Mouse (Mus musculus) kidney, postnatal 0 days (tissue): ENCODE data around the gene Cipc. TPM values are rescaled to one million over a fixed set of nuclear protein-coding genes. Genes with fewer than 3 reads are reported as not detected.

ENCODE experiments used
- ATAC-seq: fragments of 200-750 bp; cut with Nextera tagmentation; replicated peaks from 2 replicates; pipeline ENCODE4 v1.8.0; 2017; ENCODE audit warnings: low read depth, moderate number of reproducible peaks, moderate TSS enrichment, moderate library complexity; ENCODE audit not compliant: low FRiP score
- DNase-seq: peaks from one replicate; pipeline ENCODE4 v3.0.0-alpha.2; 2016; ENCODE audit warnings: low spot score
- H3K27ac ChIP-seq: fragments of 300-500 bp; sonication (generic); 2 replicates; pipeline ENCODE4 v1.5.1; 2014; ENCODE audit warnings: mild to moderate bottlenecking
- H3K27me3 ChIP-seq: fragments of 300-500 bp; sonication (generic); 2 replicates; pipeline ENCODE4 v1.6.1; 2014; ENCODE audit warnings: low read length, mixed read lengths; ENCODE audit not compliant: insufficient read depth
- H3K36me3 ChIP-seq: fragments of 300-500 bp; sonication (generic); 2 replicates; pipeline ENCODE4 v1.6.1; 2014; ENCODE audit warnings: low read length, mixed read lengths; ENCODE audit not compliant: insufficient read depth
- H3K4me1 ChIP-seq: fragments of 300-500 bp; sonication (generic); replicated peaks from 2 replicates; pipeline ENCODE4 v1.6.1; 2014; ENCODE audit warnings: antibody characterized with exemption, low read length, mixed read lengths; ENCODE audit not compliant: insufficient read depth
- H3K4me2 ChIP-seq: fragments of 300-500 bp; sonication (generic); 2 replicates; pipeline ENCODE4 v1.6.1; 2014; ENCODE audit warnings: mild to moderate bottlenecking, low read length, moderate library complexity, mixed read lengths
- H3K4me3 ChIP-seq: fragments of 300-500 bp; sonication (generic); replicated peaks from 2 replicates; pipeline ENCODE4 v1.5.1; 2014; ENCODE audit warnings: low read depth, low read length
- H3K9ac ChIP-seq: fragments of 300-500 bp; sonication (generic); 2 replicates; pipeline ENCODE4 v1.6.1; 2014; ENCODE audit warnings: low read depth, low read length
- H3K9me3 ChIP-seq: fragments of 300-500 bp; sonication (generic); replicated peaks from 2 replicates; pipeline ENCODE4 v1.6.1; 2016; ENCODE audit warnings: low read length, inconsistent platforms, mixed read lengths
- CTCF ChIP-seq: IDR thresholded peaks from 2 replicates; pipeline ENCODE4 v1.5.1; 2016; ENCODE audit warnings: antibody characterized with exemption, low read depth, mild to moderate bottlenecking, moderate library complexity
- WGBS: fragments of 180-500 bp; shearing (Covaris S2); extraction: QIAGEN DNeasy Blood & Tissue Kit; methylation state at CpG from one replicate; pipeline ENCODE4 v1.1.7; 2014; 5-methylcytosine and 5-hydroxymethylcytosine counted together
- polyA plus RNA-seq: library from polyadenylated mRNA; unstranded; fragments of >200 nt; fragmentation: Nextera tagmentation; extraction: Ambion mirVana; gene quantifications from 2 replicates; pipeline ENCODE4 v1.2.1, GENCODE M21; 2015

Gene Cipc
- polyA plus RNA-seq, 1 experiment from 2014 or later: 14.8 TPM

- no peaks in the 10 kb centered on the region for H3K36me3 ChIP-seq
- H3K4me2 ChIP-seq: no peak overlapping the region
- H3K4me1 ChIP-seq: no peaks in the 10 kb centered on the region
- no peak overlapping the region for H3K4me3 ChIP-seq
- no peak for DNase-seq
- ATAC-seq: no peak
- H3K27me3 ChIP-seq: no peaks in the 10 kb centered on the region
- H3K27ac ChIP-seq: no peak overlapping the region
- 78% methylated on average over 6 of the region's 6 CpGs for WGBS
- no peaks in the 10 kb centered on the region for H3K9me3 ChIP-seq
- TF ChIP-seq CTCF: no peak
- H3K9ac ChIP-seq: no peak overlapping the region
Observed at GRCm38 (mm10) chr12:86930934-86931729, 15.7 kb upstream of the Cipc start.

- ATAC-seq: no peak
- H3K4me1 ChIP-seq: no peaks in the 10 kb centered on the region
- 14% methylated on average over 7 of the region's 7 CpGs for WGBS
- H3K9me3 ChIP-seq: no peaks in the 10 kb centered on the region
- H3K4me3 ChIP-seq: no peak overlapping the region
- no peak overlapping the region for H3K27ac ChIP-seq
- H3K36me3 ChIP-seq: no peaks in the 10 kb centered on the region
- peak; percentile 56 for DNase-seq
- no peak overlapping the region for H3K4me2 ChIP-seq
- H3K27me3 ChIP-seq: no peaks in the 10 kb centered on the region
- TF ChIP-seq CTCF: no peak
- no peak overlapping the region for H3K9ac ChIP-seq
Observed at GRCm38 (mm10) chr12:86931919-86932574, 14.8 kb upstream of the Cipc start.

DNA sequence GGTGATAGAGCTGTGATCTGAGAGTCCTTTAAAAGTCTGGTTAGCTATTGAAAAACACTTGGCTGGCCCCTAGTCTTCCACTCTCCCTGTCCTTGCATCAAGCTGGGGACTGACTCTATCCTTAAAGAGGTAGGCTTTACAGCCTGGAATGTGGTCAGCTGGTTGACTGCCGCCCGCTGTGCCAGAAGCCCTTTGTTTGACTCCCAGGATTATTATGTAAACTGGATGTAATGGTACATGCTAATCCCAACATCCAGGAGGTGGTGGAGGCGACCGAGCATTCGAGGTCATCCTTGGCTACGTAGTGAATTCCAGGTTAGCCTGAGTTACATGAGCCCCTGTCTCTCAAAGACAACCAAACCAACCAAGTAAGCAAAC lies 14.3 kb upstream of the Cipc start:
- no peak overlapping the region for H3K4me2 ChIP-seq
- no peak overlapping the region for H3K4me3 ChIP-seq
- H3K27ac ChIP-seq: no peak overlapping the region
- ATAC-seq (no peak), DNase-seq (peak; percentile 35)
- H3K9me3 ChIP-seq: no peaks in the 10 kb centered on the region
- no peak for TF ChIP-seq CTCF
- H3K9ac ChIP-seq: 0 out of 2 replicates have a peak overlapping the region, but pooled peaks have one; percentile 23
- H3K4me1 ChIP-seq: no peaks in the 10 kb centered on the region
- WGBS: 38% methylated on average over 6 of the region's 6 CpGs
- H3K27me3 ChIP-seq: no peaks in the 10 kb centered on the region
- H3K36me3 ChIP-seq: no peaks in the 10 kb centered on the region

DNA sequence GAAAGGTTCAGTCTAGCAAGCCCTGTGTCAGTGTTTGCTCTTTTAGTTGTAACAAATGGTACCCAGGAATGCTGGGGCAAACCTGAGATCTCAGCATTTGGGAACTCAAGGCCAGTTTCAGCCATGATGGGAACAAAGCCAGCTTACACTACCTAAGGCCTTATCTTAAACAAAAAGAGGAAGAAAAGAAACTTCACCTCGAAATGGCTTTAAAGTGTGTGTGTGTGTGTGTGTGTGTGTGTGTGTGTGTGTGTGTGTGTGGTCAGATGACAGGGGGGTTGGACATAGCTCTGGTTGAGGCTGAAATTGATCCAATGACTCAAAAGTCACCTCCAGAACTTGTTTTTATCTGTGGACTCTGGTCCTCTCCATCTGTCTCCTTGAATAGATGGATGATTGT lies 12.1 kb upstream of the Cipc start:
- Histone ChIP-seq H3K4me1 (no peaks in the 10 kb centered on the region), H3K27me3 (no peaks in the 10 kb centered on the region), H3K4me3 (no peak overlapping the region), H3K9ac (no peak overlapping the region), H3K9me3 (no peaks in the 10 kb centered on the region), H3K27ac (no peak overlapping the region), H3K36me3 (no peaks in the 10 kb centered on the region), H3K4me2 (no peak overlapping the region)
- DNase-seq: no peak
- WGBS: 85% methylated on average over 1 of the region's 1 CpGs
- TF ChIP-seq CTCF: no peak
- no peak for ATAC-seq

GRCm38 (mm10) chr12:86935692-86936282 lies 11.1 kb upstream of the Cipc start:
- H3K4me3 ChIP-seq: no peak overlapping the region
- no peak for TF ChIP-seq CTCF
- H3K4me2 ChIP-seq: no peak overlapping the region
- no peaks in the 10 kb centered on the region for H3K9me3 ChIP-seq
- H3K27me3 ChIP-seq: no peaks in the 10 kb centered on the region
- H3K4me1 ChIP-seq: no peaks in the 10 kb centered on the region
- no peak overlapping the region for H3K9ac ChIP-seq
- no peaks in the 10 kb centered on the region for H3K36me3 ChIP-seq
- no peak overlapping the region for H3K27ac ChIP-seq
- DNase-seq (no peak), ATAC-seq (no peak)
- 82% methylated on average over 8 of the region's 8 CpGs for WGBS

- no peak overlapping the region for H3K9ac ChIP-seq
- ATAC-seq (no peak), DNase-seq (no peak)
- no peak overlapping the region for H3K4me3 ChIP-seq
- no peak overlapping the region for H3K4me2 ChIP-seq
- no peak overlapping the region for H3K27ac ChIP-seq
- no peaks in the 10 kb centered on the region for H3K4me1 ChIP-seq
- no peaks in the 10 kb centered on the region for H3K36me3 ChIP-seq
- no peak for TF ChIP-seq CTCF
- no peaks in the 10 kb centered on the region for H3K9me3 ChIP-seq
- no peaks in the 10 kb centered on the region for H3K27me3 ChIP-seq
- WGBS: 80% methylated on average over 11 of the region's 11 CpGs
Observed at GRCm38 (mm10) chr12:86936587-86937343, 10.1 kb upstream of the Cipc start.
